Mouse (Mus musculus) MEL (cell line): ENCODE results near the gene Nub1. TPM values are rescaled to one million over a fixed set of nuclear protein-coding genes. Genes with fewer than 3 reads are reported as not detected.
A peak's percentile ranks its signal among the peaks of the same experiment; 100 is the strongest.

Source experiments
- DNase-seq: peaks from one replicate; pipeline ENCODE4 v3.0.0; 2011; ENCODE audit warnings: low read depth, low spot score
- H3K27ac ChIP-seq: 2 replicates; pipeline ENCODE4 v1.5.1; 2012; ENCODE audit warnings: low read depth, mild to moderate bottlenecking, control low read depth, low read length, moderate library complexity; ENCODE audit not compliant: control insufficient read depth
- H3K27me3 ChIP-seq, 2 experiments: fragments of 150-350 bp in 1 of 2; sonication (generic) in 1 of 2; 2 replicates each; pipeline ENCODE4 v1.6.1; 2012; ENCODE audit warnings: low read length in 2 of 2, mild to moderate bottlenecking in 2 of 2, improper control_type of control experiment in 1 of 2, moderate library complexity in 1 of 2; ENCODE audit not compliant: insufficient read depth in 2 of 2, control insufficient read depth in 1 of 2
- H3K36me3 ChIP-seq, 2 experiments: 2 replicates each; pipeline ENCODE4 v1.6.1; 2012 to 2014; ENCODE audit warnings: low read length in 2 of 2, improper control_type of control experiment in 1 of 2, inconsistent platforms in 1 of 2, mild to moderate bottlenecking in 1 of 2; ENCODE audit not compliant: insufficient read depth in 2 of 2, control insufficient read depth in 1 of 2
- H3K4me1 ChIP-seq, 2 experiments: fragments of 150-350 bp in 1 of 2; sonication (generic) in 1 of 2; 2 replicates each; pipeline ENCODE4 v1.6.1; 2012; ENCODE audit warnings: low read length in 2 of 2, improper control_type of control experiment in 1 of 2, mild to moderate bottlenecking in 1 of 2; ENCODE audit not compliant: insufficient read depth in 2 of 2, control insufficient read depth in 1 of 2
- H3K4me3 ChIP-seq, 2 experiments: fragments of 150-350 bp in 1 of 2; sonication (generic) in 1 of 2; 2 replicates each; pipeline ENCODE4 v1.5.1; 2012; ENCODE audit warnings: low read depth in 2 of 2, low read length in 2 of 2, mild to moderate bottlenecking in 2 of 2, moderate library complexity in 2 of 2, control low read depth in 1 of 2, improper control_type of control experiment in 1 of 2; ENCODE audit not compliant: control insufficient read depth in 1 of 2, insufficient read depth in 1 of 2
- H3K79me2 ChIP-seq: 2 replicates; pipeline ENCODE4 v1.6.1; 2012; ENCODE audit warnings: mild to moderate bottlenecking, low read length, moderate library complexity; ENCODE audit not compliant: control insufficient read depth, poor library complexity, insufficient read depth
- H3K9ac ChIP-seq: 2 replicates; pipeline ENCODE4 v1.6.1; 2012; ENCODE audit warnings: low read depth, mild to moderate bottlenecking, control low read depth, low read length, moderate library complexity; ENCODE audit not compliant: control insufficient read depth, poor library complexity, severe bottlenecking
- H3K9me3 ChIP-seq: fragments of 150-350 bp; sonication (generic); replicated peaks from 2 replicates; pipeline ENCODE4 v1.6.1; 2012; ENCODE audit warnings: mild to moderate bottlenecking, low read length, improper control_type of control experiment, moderate library complexity; ENCODE audit not compliant: insufficient read depth
- BHLHE40 ChIP-seq: IDR thresholded peaks from 2 replicates; pipeline ENCODE4 v1.6.1; 2012; ENCODE audit warnings: low read depth, mild to moderate bottlenecking, inconsistent platforms, low read length, improper control_type of control experiment, borderline replicate concordance
- CHD1 ChIP-seq: IDR thresholded peaks from 2 replicates; pipeline ENCODE4 v1.6.1; 2012; ENCODE audit warnings: low read depth, mild to moderate bottlenecking, inconsistent platforms, low read length, improper control_type of control experiment
- CHD2 ChIP-seq: IDR thresholded peaks from 2 replicates; pipeline ENCODE4 v1.6.1; 2011; ENCODE audit warnings: low read length, improper control_type of control experiment
- CTCF ChIP-seq, 3 experiments: IDR thresholded peaks in 2 of 3; conservative IDR thresholded peaks in 1 of 3; 2 replicates each; pipeline ENCODE4 v1.5.1; 2011 to 2012; ENCODE audit warnings: low read length in 3 of 3, low read depth in 2 of 3, mild to moderate bottlenecking in 2 of 3, improper control_type of control experiment in 1 of 3, inconsistent platforms in 1 of 3, mixed read lengths in 1 of 3, moderate library complexity in 1 of 3; ENCODE audit not compliant: control insufficient read depth in 1 of 3, insufficient read depth in 1 of 3, poor library complexity in 1 of 3, severe bottlenecking in 1 of 3
- ELF1 ChIP-seq: IDR thresholded peaks from 2 replicates; pipeline ENCODE4 v1.6.1; 2014; ENCODE audit warnings: low read depth, mild to moderate bottlenecking, inconsistent platforms, low read length, improper control_type of control experiment, moderate library complexity
- EP300 ChIP-seq, 2 experiments: IDR thresholded peaks; 2 replicates each; pipeline ENCODE4 v1.6.1; 2011; ENCODE audit warnings: improper control_type of control experiment in 2 of 2, low read length in 2 of 2, low read depth in 1 of 2, mild to moderate bottlenecking in 1 of 2
- GABPA ChIP-seq: IDR thresholded peaks from 2 replicates; pipeline ENCODE4 v1.6.1; 2012; ENCODE audit warnings: low read depth, mild to moderate bottlenecking, inconsistent platforms, low read length, improper control_type of control experiment, moderate library complexity
- GATA1 ChIP-seq: IDR thresholded peaks from 2 replicates; pipeline ENCODE4 v1.6.1; 2011; ENCODE audit warnings: low read depth, low read length, improper control_type of control experiment
- HCFC1 ChIP-seq: IDR thresholded peaks from 2 replicates; pipeline ENCODE4 v1.6.1; 2012; ENCODE audit warnings: low read depth, mild to moderate bottlenecking, inconsistent platforms, low read length, improper control_type of control experiment, moderate library complexity
- JUND ChIP-seq: IDR thresholded peaks from 2 replicates; pipeline ENCODE4 v1.6.1; 2011; ENCODE audit warnings: low read depth, mild to moderate bottlenecking, improper control_type of control experiment, low read length
- KAT2A ChIP-seq: conservative IDR thresholded peaks from 2 replicates; pipeline ENCODE4 v1.6.1; 2012; ENCODE audit warnings: low read depth, low read length, improper control_type of control experiment, inconsistent platforms
- MAFK ChIP-seq: IDR thresholded peaks from 2 replicates; pipeline ENCODE4 v1.6.1; 2011; ENCODE audit warnings: low read depth, mild to moderate bottlenecking, low read length, improper control_type of control experiment, borderline replicate concordance
- MAX ChIP-seq: IDR thresholded peaks from 2 replicates; pipeline ENCODE4 v1.6.1; 2011; ENCODE audit warnings: low read length, improper control_type of control experiment
- MAZ ChIP-seq: IDR thresholded peaks from 2 replicates; pipeline ENCODE4 v1.6.1; 2012; ENCODE audit warnings: low read depth, mild to moderate bottlenecking, inconsistent platforms, low read length, improper control_type of control experiment
- MEF2A ChIP-seq: IDR thresholded peaks from 2 replicates; pipeline ENCODE4 v1.6.1; 2014; ENCODE audit warnings: low read depth, mild to moderate bottlenecking, inconsistent platforms, low read length, improper control_type of control experiment; ENCODE audit not compliant: poor library complexity, insufficient replicate concordance, severe bottlenecking; ENCODE audit errors: extremely low read depth
- MYB ChIP-seq: IDR thresholded peaks from 2 replicates; pipeline ENCODE4 v1.6.1; 2011; ENCODE audit warnings: mild to moderate bottlenecking, low read depth, low read length, improper control_type of control experiment
- MYC ChIP-seq: IDR thresholded peaks from 2 replicates; pipeline ENCODE4 v1.6.1; 2011; ENCODE audit warnings: low read depth, mild to moderate bottlenecking, low read length, improper control_type of control experiment, moderate library complexity
- NELFE ChIP-seq: IDR thresholded peaks from 2 replicates; pipeline ENCODE4 v1.6.1; 2011; ENCODE audit warnings: low read depth, low read length, improper control_type of control experiment
- NRF1 ChIP-seq: IDR thresholded peaks from 2 replicates; pipeline ENCODE4 v1.6.1; 2014; ENCODE audit warnings: low read depth, mild to moderate bottlenecking, inconsistent platforms, low read length, improper control_type of control experiment, moderate library complexity; ENCODE audit not compliant: poor library complexity, insufficient read depth, severe bottlenecking
- POLR2A ChIP-seq, 2 experiments: IDR thresholded peaks; 2 replicates each; pipeline ENCODE4 v1.6.1; 2011 to 2012; ENCODE audit warnings: low read length in 2 of 2, mild to moderate bottlenecking in 2 of 2, control low read depth in 1 of 2, improper control_type of control experiment in 1 of 2, low read depth in 1 of 2, moderate library complexity in 1 of 2; ENCODE audit not compliant: control insufficient read depth in 1 of 2, insufficient read depth in 1 of 2, poor library complexity in 1 of 2
- POLR2AphosphoS5 ChIP-seq: IDR thresholded peaks from 2 replicates; pipeline ENCODE4 v1.6.1; 2012; ENCODE audit warnings: low read depth, borderline replicate concordance, mild to moderate bottlenecking, inconsistent platforms, low read length, moderate library complexity, mixed read lengths
- RAD21 ChIP-seq: IDR thresholded peaks from 2 replicates; pipeline ENCODE4 v1.6.1; 2011; ENCODE audit warnings: mild to moderate bottlenecking, low read depth, low read length, improper control_type of control experiment
- RCOR1 ChIP-seq: IDR thresholded peaks from 2 replicates; pipeline ENCODE4 v1.6.1; 2012; ENCODE audit warnings: low read depth, mild to moderate bottlenecking, inconsistent platforms, low read length, improper control_type of control experiment
- SIN3A ChIP-seq: IDR thresholded peaks from 2 replicates; pipeline ENCODE4 v1.6.1; 2012; ENCODE audit warnings: low read length, improper control_type of control experiment, inconsistent platforms
- SMC3 ChIP-seq: IDR thresholded peaks from 2 replicates; pipeline ENCODE4 v1.6.1; 2011; ENCODE audit warnings: low read depth, low read length, improper control_type of control experiment
- TAL1 ChIP-seq: IDR thresholded peaks from 2 replicates; pipeline ENCODE4 v1.6.1; 2012; ENCODE audit warnings: mild to moderate bottlenecking, inconsistent platforms, low read length, moderate library complexity, mixed read lengths
- TBP ChIP-seq: IDR thresholded peaks from 2 replicates; pipeline ENCODE4 v1.8.0; 2011; ENCODE audit warnings: low read depth, low read length, improper control_type of control experiment
- TCF12 ChIP-seq: IDR thresholded peaks from 2 replicates; pipeline ENCODE4 v1.6.1; 2014; ENCODE audit warnings: low read depth, mild to moderate bottlenecking, inconsistent platforms, low read length, improper control_type of control experiment, moderate library complexity
- UBTF ChIP-seq: IDR thresholded peaks from 2 replicates; pipeline ENCODE4 v1.6.1; 2012; ENCODE audit warnings: low read depth, mild to moderate bottlenecking, inconsistent platforms, low read length, improper control_type of control experiment, moderate library complexity, borderline replicate concordance; ENCODE audit not compliant: insufficient read depth
- USF1 ChIP-seq: IDR thresholded peaks from 2 replicates; pipeline ENCODE4 v1.6.1; 2014; ENCODE audit warnings: low read depth, mild to moderate bottlenecking, inconsistent platforms, low read length, improper control_type of control experiment, moderate library complexity
- USF2 ChIP-seq, 2 experiments: IDR thresholded peaks; 2 replicates each; pipeline ENCODE4 v1.6.1; 2011 to 2012; ENCODE audit warnings: improper control_type of control experiment in 2 of 2, low read length in 2 of 2, borderline replicate concordance in 1 of 2, inconsistent platforms in 1 of 2, low read depth in 1 of 2, mild to moderate bottlenecking in 1 of 2; ENCODE audit not compliant: insufficient read depth in 1 of 2
- ZC3H11A ChIP-seq: IDR thresholded peaks from 2 replicates; pipeline ENCODE4 v1.6.1; 2012; ENCODE audit warnings: low read depth, mild to moderate bottlenecking, inconsistent platforms, low read length, improper control_type of control experiment
- ZKSCAN1 ChIP-seq: IDR thresholded peaks from 2 replicates; pipeline ENCODE4 v1.6.1; 2012; ENCODE audit warnings: low read depth, mild to moderate bottlenecking, inconsistent platforms, low read length, improper control_type of control experiment, moderate library complexity
- ZMIZ1 ChIP-seq: IDR thresholded peaks from 2 replicates; pipeline ENCODE4 v1.6.1; 2012; ENCODE audit warnings: low read depth, mild to moderate bottlenecking, inconsistent platforms, low read length, improper control_type of control experiment, moderate library complexity
- ZNF384 ChIP-seq: IDR thresholded peaks from 2 replicates; pipeline ENCODE4 v1.6.1; 2012; ENCODE audit warnings: low read depth, mild to moderate bottlenecking, inconsistent platforms, low read length, improper control_type of control experiment
- polyA plus RNA-seq, 2 experiments: library from polyadenylated mRNA; stranded (reverse) in 1 of 2; unstranded in 1 of 2; fragments of >175 nt in 1 of 2; fragments of >200 nt in 1 of 2; gene quantifications; 2 replicates each; pipeline versions ENCODE4 v1.2.1 to v1.2.4; 2012; ENCODE audit warnings: low replicate concordance in 2 of 2, low read depth in 1 of 2; ENCODE audit not compliant: insufficient read length in 2 of 2, insufficient read depth in 1 of 2, missing spikeins in 1 of 2
- total RNA-seq: library from RNA; depleted of rRNA; stranded (reverse); fragments of 300-350 nt; gene quantifications from 2 replicates; pipeline ENCODE4 v1.2.3, GENCODE M21; 2012

The Nub1 gene
- total and polyA plus RNA-seq, 3 experiments = 38.3 to 59.6 TPM; not detected in 1

DNA sequence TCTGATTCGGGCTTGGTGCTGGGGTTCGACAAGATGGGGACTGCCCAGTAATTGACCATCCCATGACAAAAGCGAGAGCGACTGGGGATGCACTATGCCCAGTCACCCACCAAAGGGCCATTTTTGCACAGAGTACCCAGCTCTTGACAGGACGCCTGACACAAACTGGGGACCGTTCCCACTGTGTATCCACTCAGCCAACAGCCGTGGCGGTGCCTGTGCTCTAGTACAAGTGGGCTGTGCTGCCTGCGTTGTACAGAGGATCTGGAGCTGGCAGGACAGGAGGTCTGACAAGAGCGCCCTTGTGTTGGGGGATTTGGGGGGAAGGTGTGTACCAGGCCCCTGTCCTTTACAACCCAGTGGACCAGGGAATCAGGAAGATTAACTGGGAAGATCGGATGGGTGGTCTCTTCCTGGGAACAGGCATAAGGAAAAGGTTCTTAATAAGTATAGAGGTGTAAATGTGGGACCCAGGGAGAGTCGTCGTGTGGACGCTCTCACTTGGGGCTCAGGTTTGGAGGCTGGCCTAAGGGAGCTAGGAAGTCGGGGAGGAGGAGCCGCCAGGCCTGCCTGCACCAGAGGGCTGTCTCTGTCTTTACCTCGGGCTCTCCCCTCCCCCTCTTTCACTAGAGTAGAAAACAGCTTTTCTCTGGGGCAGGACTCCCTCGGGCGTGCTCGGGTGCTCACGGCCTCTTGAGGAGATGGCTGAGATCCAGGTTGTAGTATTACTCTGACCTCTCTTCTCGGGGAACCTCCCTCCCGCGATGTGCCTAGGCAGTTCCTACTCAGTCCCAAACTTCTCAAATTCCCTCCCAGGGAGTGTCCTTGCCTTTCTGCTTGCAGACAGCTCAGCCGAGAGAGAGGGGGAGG is 66.2 kb downstream of the Nub1 start:
- Histone ChIP-seq H3K27ac (no peak overlapping the region), H3K4me3 (peak overlapping the region; percentile 55 to 100), H3K4me1 (peaks cover 7 to 11% of the 10 kb centered on the region in 2 experiments), H3K79me2 (no peaks in the 10 kb centered on the region; the same call in 1 of the 2 replicates), H3K9me3 (no peaks in the 10 kb centered on the region), H3K9ac (peak overlapping the region; percentile 89), H3K27me3 (no peaks in the 10 kb centered on the region; a peak in 1 of 4 replicates), H3K36me3 (0 out of 4 replicates have a peak, but pooled peaks cover 0 to 2% of the 10 kb centered on the region in 2 experiments)
- peak; percentile 82 for DNase-seq
- no peak; the same call in 1 of the 2 replicates for TF ChIP-seq CHD2
- TF ChIP-seq POLR2AphosphoS5 = no peak
- TF ChIP-seq EP300 (IDR thresholded peaks at IDR 0.05; ENCODE audit: low read depth in 1 of 2, low read length in 2 of 2) = no peak
- TF ChIP-seq TCF12 = no peak; the same call in 1 of the 2 replicates
- no peak for TF ChIP-seq CHD1
- no peak for TF ChIP-seq MYC
- TF ChIP-seq ZKSCAN1 = no peak; the same call in 1 of the 2 replicates
- no peak for TF ChIP-seq ZNF384
- no peak for TF ChIP-seq MAZ
- no peak for TF ChIP-seq MAX
- TF ChIP-seq GABPA = no peak
- TF ChIP-seq CTCF (IDR thresholded peaks at IDR 0.05 in 2 of 3, conservative IDR thresholded peaks at IDR 0.05 in 1 of 3; ENCODE audit: control insufficient read depth in 1 of 3, insufficient read depth in 1 of 3, low read depth in 2 of 3, low read length in 3 of 3, poor library complexity in 1 of 3, severe bottlenecking in 1 of 3) = no peak
- no peak; a peak in 1 of 4 replicates for TF ChIP-seq POLR2A (IDR thresholded peaks at IDR 0.05; ENCODE audit: control insufficient read depth in 1 of 2, insufficient read depth in 1 of 2, low read depth in 1 of 2, low read length in 2 of 2, poor library complexity in 1 of 2)
- peak; percentile 44 for TF ChIP-seq SIN3A
- no peak for TF ChIP-seq GATA1
- TF ChIP-seq NELFE = peak; percentile 43
- TF ChIP-seq BHLHE40 = no peak
- TF ChIP-seq NRF1 = no peak
- TF ChIP-seq MAFK = no peak
- no peak for TF ChIP-seq TBP
- no peak for TF ChIP-seq KAT2A
- no peak for TF ChIP-seq MEF2A
- no peak for TF ChIP-seq HCFC1
- no peak for TF ChIP-seq MYB
- no peak for TF ChIP-seq UBTF
- no peak for TF ChIP-seq USF1
- no peak for TF ChIP-seq USF2 (IDR thresholded peaks at IDR 0.05; ENCODE audit: borderline replicate concordance in 1 of 2, insufficient read depth in 1 of 2, low read depth in 1 of 2, low read length in 2 of 2)
- TF ChIP-seq SMC3 = peak; percentile 17; the same call in 1 of the 2 replicates
- TF ChIP-seq RAD21 = no peak
- TF ChIP-seq RCOR1 = no peak
- no peak for TF ChIP-seq ZC3H11A
- 0 out of 2 replicates have a peak, but pooled peaks have one; percentile 15 for TF ChIP-seq ELF1
- TF ChIP-seq TAL1 = no peak
- no peak for TF ChIP-seq JUND
- peak; percentile 66; the same call in 1 of the 2 replicates for TF ChIP-seq ZMIZ1
